Mouse (Mus musculus): Measurements from ENCODE around the gene Fbp1.
"Not testable (repeated sequence)": the region's sequence is repeated elsewhere in the genome, so short reads cannot be mapped to it uniquely, and the experiment has no call there.

Fbp1 gene

GRCm38 (mm10) chr13:62884536-62884935 is 3.5 kb downstream of the Fbp1 start:
- no peak for DNase-seq (ENCODE audit: extremely low spot score)

GRCm38 (mm10) chr13:62883925-62884324 is 4.2 kb downstream of the Fbp1 start:
- no peak for DNase-seq (ENCODE audit: extremely low spot score)

GRCm38 (mm10) chr13:62883436-62883835 is 4.6 kb downstream of the Fbp1 start:
- no peak for DNase-seq (ENCODE audit: extremely low spot score)

- no peak for DNase-seq (ENCODE audit: extremely low spot score)
These were observed 5.2 kb downstream of the Fbp1 start for GRCm38 (mm10) chr13:62882856-62883255.

GRCm38 (mm10) chr13:62881336-62881735 is 6.7 kb downstream of the Fbp1 start:
- DNase-seq (ENCODE audit: extremely low spot score), result no peak

- no peak for DNase-seq (ENCODE audit: extremely low spot score)
These were observed 8.1 kb downstream of the Fbp1 start for GRCm38 (mm10) chr13:62879831-62880615.

- no peak for DNase-seq (ENCODE audit: extremely low spot score)
These were observed 8.7 kb downstream of the Fbp1 start for GRCm38 (mm10) chr13:62879411-62879810.

GRCm38 (mm10) chr13:62877247-62877646 is 10.8 kb downstream of the Fbp1 start:
- no peak for DNase-seq (ENCODE audit: extremely low spot score)

- no peak for DNase-seq (ENCODE audit: extremely low spot score)
These were observed 12.0 kb downstream of the Fbp1 start for GRCm38 (mm10) chr13:62876111-62876510.

- DNase-seq (ENCODE audit: extremely low spot score), result no peak
These were observed 15.8 kb downstream of the Fbp1 start for GRCm38 (mm10) chr13:62872252-62872651.

- no peak for DNase-seq (ENCODE audit: extremely low spot score)
These were observed 17.5 kb downstream of the Fbp1 start for GRCm38 (mm10) chr13:62870605-62871004.

GRCm38 (mm10) chr13:62866817-62867216 is 21.3 kb downstream of the Fbp1 start:
- no peak for DNase-seq (ENCODE audit: extremely low spot score)

- DNase-seq (ENCODE audit: extremely low spot score), result no peak
These were observed 22.3 kb downstream of the Fbp1 start for GRCm38 (mm10) chr13:62865651-62866315.

GRCm38 (mm10) chr13:62863771-62864170 is 24.3 kb downstream of the Fbp1 start:
- DNase-seq (ENCODE audit: extremely low spot score), result no peak

- no peak for DNase-seq (ENCODE audit: extremely low spot score)
These were observed 25.2 kb downstream of the Fbp1 start for GRCm38 (mm10) chr13:62862875-62863274.

- DNase-seq (ENCODE audit: extremely low spot score), result no peak
These were observed 28.0 kb downstream of the Fbp1 start for GRCm38 (mm10) chr13:62860068-62860467.

GRCm38 (mm10) chr13:62859251-62859650 is 28.8 kb downstream of the Fbp1 start:
- DNase-seq (ENCODE audit: extremely low spot score), result not testable (repeated sequence)

- DNase-seq (ENCODE audit: extremely low spot score), result no peak
These were observed 29.9 kb downstream of the Fbp1 start, which contains the start of gene Fbp2 for GRCm38 (mm10) chr13:62857941-62858915. Gene Fbp2 (minus strand): TSS chr13:62858422.

GRCm38 (mm10) chr13:62856850-62857249 is 31.2 kb downstream of the Fbp1 start:
- no peak for DNase-seq (ENCODE audit: extremely low spot score)

- DNase-seq (ENCODE audit: extremely low spot score), result peak; percentile 89
These were observed 31.8 kb downstream of the Fbp1 start for GRCm38 (mm10) chr13:62856305-62856675.

- DNase-seq (ENCODE audit: extremely low spot score), result no peak
These were observed 32.4 kb downstream of the Fbp1 start for GRCm38 (mm10) chr13:62855396-62856304.

All from embryo, embryonic 9.5 days (tissue).